Mouse (Mus musculus): Measurements from ENCODE around the gene Shisal1.

GRCm38 (mm10) chr15:84445812-84446716 lies 833 bp downstream of the Shisal1 start:
- no peak for TF ChIP-seq CHD2 (IDR thresholded peaks at IDR 0.05; ENCODE audit: low read depth, low read length)
- TF ChIP-seq HCFC1 (IDR thresholded peaks at IDR 0.05; ENCODE audit: borderline replicate concordance, insufficient read depth, low read length): no peak
- TF ChIP-seq MAFK (IDR thresholded peaks at IDR 0.05; ENCODE audit: insufficient read depth, low read depth, low read length): no peak
- no peak for TF ChIP-seq ZC3H11A (IDR thresholded peaks at IDR 0.05; ENCODE audit: borderline replicate concordance, low read depth, low read length)
- no peak for TF ChIP-seq ZNF384 (IDR thresholded peaks at IDR 0.05; ENCODE audit: low read depth, low read length)
